Mouse (Mus musculus) layer of hippocampus, adult 6 months (tissue): ENCODE results near the gene Slc2a1. TPM values are rescaled to one million over a fixed set of nuclear protein-coding genes. Genes with fewer than 3 reads are reported as not detected.

Experiments
- long read RNA-seq, 2 experiments: library from polyadenylated mRNA; unstranded; transcript quantifications; one replicate each; pipeline ENCODE4 v2.0.0; 2019 to 2020
- microRNA-seq: library from miRNA; unstranded; fragments of <30 nt; microRNA quantifications from one replicate; pipeline ENCODE4 v1.2.0, GENCODE M21; 2020
- polyA plus RNA-seq: library from polyadenylated mRNA; unstranded; fragments of <200 nt; fragmentation: Nextera tagmentation; gene quantifications from 2 replicates; pipeline ENCODE4 v1.2.3, GENCODE M21; 2021

Gene Slc2a1
- polyA plus RNA-seq: 18.5 and 19.3 TPM in 2 replicates
- long read RNA-seq, experiment 1, transcript Slc2a1-201 (10 exons, 3,260 nt): major isoform, 22 of 37 reads
- long read RNA-seq, experiment 1, partial matches to known transcripts: 15 of 37 reads
- long read RNA-seq, experiment 1, other reads (novel, unspliced or antisense): 0 of 37 reads
- long read RNA-seq, experiment 2, transcript Slc2a1-201 (10 exons, 3,260 nt): major isoform, 97 of 136 reads
- long read RNA-seq, experiment 2, partial matches to known transcripts: 33 of 136 reads
- long read RNA-seq, experiment 2, other reads (novel, unspliced or antisense): 5 of 136 reads

GRCm38 (mm10) chr4:119108495-119109408, at the start of gene Slc2a1:
Gene Slc2a1, plus strand, starts transcription at chr4:119108711.

GRCm38 (mm10) chr4:119173851-119174453, 65.4 kb downstream of the Slc2a1 start, which contains the start of gene Zfp691:
Gene Zfp691, minus strand, starts transcription at chr4:119174195.

Small RNA genes within 50 kb of the gene (microRNA-seq; reads per million reads assigned to microRNA genes)
- not detected for gene Mir1957a

Other genes with a start within 250 kb of the Slc2a1 start
- gene Olfr1331, start 244.1 kb upstream of the Slc2a1 start, polyA plus RNA-seq: not detected in 2 replicates
- not detected in 2 replicates for gene Olfr1330, start 220.1 kb upstream of the Slc2a1 start, polyA plus RNA-seq
- not detected in 2 replicates for gene Olfr1329, start 191.2 kb upstream of the Slc2a1 start, polyA plus RNA-seq
- not detected in 2 replicates for gene Olfr1328, start 170.1 kb upstream of the Slc2a1 start, polyA plus RNA-seq
- gene Lao1, start 147.1 kb upstream of the Slc2a1 start, polyA plus RNA-seq: 0.05 TPM in 1 of 2 replicates, not detected in the other
- 11.2 and 12.6 TPM in 2 replicates for gene Zfp691, start 65.5 kb downstream of the Slc2a1 start, polyA plus RNA-seq
- gene Ermap, start 81.3 kb downstream of the Slc2a1 start, polyA plus RNA-seq: 0.09 and 0.14 TPM in 2 replicates
- 79.2 and 79.8 TPM in 2 replicates for gene Svbp, start 86.6 kb downstream of the Slc2a1 start, polyA plus RNA-seq
- 0.35 and 0.48 TPM in 2 replicates for gene Tmem269, start 109.5 kb downstream of the Slc2a1 start, polyA plus RNA-seq
- 20.0 and 20.8 TPM in 2 replicates for gene AU022252, start 124.0 kb downstream of the Slc2a1 start, polyA plus RNA-seq
- gene P3h1, start 124.2 kb downstream of the Slc2a1 start, polyA plus RNA-seq: 2.9 and 4.8 TPM in 2 replicates
- gene Cldn19, start 146.7 kb downstream of the Slc2a1 start, polyA plus RNA-seq: 1.0 and 1.2 TPM in 2 replicates
- gene Ybx1, start 185.9 kb downstream of the Slc2a1 start, polyA plus RNA-seq: 74.6 and 93.9 TPM in 2 replicates
- gene Ppih, start 211.8 kb downstream of the Slc2a1 start, polyA plus RNA-seq: 30.2 and 32.6 TPM in 2 replicates